Mouse (Mus musculus) lung, adult 2 months (tissue): ENCODE results near the gene Esrrg.

ENCODE experiments used
- CTCF ChIP-seq: fragments of 200-500 bp; IDR thresholded peaks from 2 replicates; pipeline ENCODE4 v1.5.1; 2011; ENCODE audit warnings: mild to moderate bottlenecking, low read length, control low read depth; ENCODE audit not compliant: insufficient read depth
- POLR2A ChIP-seq: fragments of 200-500 bp; IDR thresholded peaks from 2 replicates; pipeline ENCODE4 v1.6.1; 2011; ENCODE audit warnings: low read depth, mild to moderate bottlenecking, control low read depth, low read length, borderline replicate concordance; ENCODE audit errors: extremely low read depth

DNA sequence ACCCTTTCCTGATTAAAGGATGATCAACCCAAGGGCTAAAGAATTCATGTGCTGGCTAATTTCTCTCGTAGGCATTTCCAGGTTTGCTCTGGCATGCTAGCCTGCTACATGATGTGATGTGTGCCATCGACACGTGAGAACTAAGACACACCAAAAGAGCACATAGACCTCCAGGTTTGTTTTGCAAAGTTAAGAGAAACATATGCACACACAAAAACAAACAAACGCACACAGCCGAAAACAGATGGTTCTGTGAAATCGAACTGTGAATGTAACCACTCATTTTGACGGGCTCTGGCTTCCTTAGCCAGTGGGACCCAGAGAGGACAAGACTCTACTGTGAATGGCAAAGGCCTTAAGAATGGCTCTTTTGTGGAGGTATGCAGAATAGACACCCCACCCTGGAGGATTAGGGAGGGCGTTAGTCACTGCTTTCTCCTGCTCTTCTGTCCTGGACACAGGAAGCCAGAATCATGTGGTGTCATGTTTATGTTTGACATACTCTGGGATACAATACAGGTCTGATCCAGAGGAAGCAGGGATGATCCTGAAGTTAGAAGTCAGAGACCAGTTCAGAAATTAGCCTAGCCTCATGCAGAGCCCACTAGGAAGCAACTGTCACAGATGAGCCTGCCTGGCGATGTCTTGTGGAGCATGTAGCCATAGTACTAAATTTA is 217.0 kb downstream of the Esrrg start:
- TF ChIP-seq POLR2A (no peak), CTCF (no peak)
